Mouse (Mus musculus): Measurements from ENCODE around the gene Abhd4.
"Not testable (repeated sequence)": the region's sequence is repeated elsewhere in the genome, so short reads cannot be mapped to it uniquely, and the experiment has no call there.

DNA sequence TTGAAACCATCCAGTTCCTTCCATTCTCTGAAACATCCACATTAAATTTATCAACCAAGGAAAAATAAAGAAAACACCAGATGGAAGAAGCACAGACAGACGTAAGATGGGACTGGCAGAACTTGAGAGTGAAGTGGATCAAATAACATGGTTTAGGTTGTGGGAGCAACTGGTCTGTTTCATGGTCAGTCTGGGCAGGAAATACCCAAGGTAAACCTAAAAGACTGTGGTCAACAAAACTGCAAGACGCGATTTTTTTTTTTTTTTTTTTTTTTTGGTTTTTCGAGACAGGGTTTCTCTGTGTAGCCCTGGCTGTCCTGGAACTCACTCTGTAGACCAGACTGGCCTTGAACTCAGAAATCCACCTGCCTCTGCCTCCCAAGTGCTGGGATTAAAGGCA, 24.1 kb upstream of the Abhd4 start:
- TF ChIP-seq POLR2A (IDR thresholded peaks at IDR 0.05; ENCODE audit: borderline replicate concordance, low read depth, low read length); CTCF (IDR thresholded peaks at IDR 0.05; ENCODE audit: low read depth, low read length): not testable (repeated sequence)
